Mouse (Mus musculus): ENCODE results near the gene Acadvl. TPM values are rescaled to one million over a fixed set of nuclear protein-coding genes. Genes with fewer than 3 reads are reported as not detected.

Acadvl gene
- polyA plus RNA-seq, 1 experiment: 87.8 TPM

DNA sequence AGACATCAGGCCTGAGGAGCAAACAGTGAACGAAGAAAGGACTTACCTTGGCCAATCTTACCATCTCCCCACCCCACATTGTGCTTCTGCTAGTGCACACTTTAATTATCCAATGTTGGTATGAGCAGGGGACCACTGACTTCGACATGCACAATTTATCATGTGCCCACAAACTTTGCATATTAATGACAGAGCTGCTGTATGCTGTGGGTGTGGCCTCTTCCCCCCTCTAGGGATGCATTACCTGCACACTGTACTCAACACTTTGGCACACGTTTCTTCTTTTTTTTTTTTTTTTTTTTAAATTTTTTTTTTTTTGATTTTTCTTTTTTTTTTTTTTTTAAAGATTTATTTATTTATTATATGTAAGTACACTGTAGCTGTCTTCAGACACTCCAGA is 44.4 kb downstream of the Acadvl start:
- TF ChIP-seq MAX (IDR thresholded peaks at IDR 0.05) (no peak), MYOG (IDR thresholded peaks at IDR 0.05; ENCODE audit: control insufficient read depth, extremely low read depth, insufficient read length) (no peak), MYOD1 (IDR thresholded peaks at IDR 0.05; ENCODE audit: control insufficient read depth, insufficient read length, low read depth) (no peak), USF1 (IDR thresholded peaks at IDR 0.05; ENCODE audit: low read depth) (no peak), CEBPB (IDR thresholded peaks at IDR 0.05; ENCODE audit: low read depth) (no peak), FOSL1 (IDR thresholded peaks at IDR 0.05; ENCODE audit: insufficient read depth, low read length, poor library complexity, severe bottlenecking) (no peak)
- no peak overlapping the region for H3ac ChIP-seq (ENCODE audit: control insufficient read depth, insufficient read length, low read depth)
- H3K36me3 ChIP-seq (ENCODE audit: control insufficient read depth, insufficient read depth): peaks cover 69% of the 10 kb centered on the region
- H3K27me3 ChIP-seq (ENCODE audit: control insufficient read depth, insufficient read depth, insufficient read length): peaks cover 7% of the 10 kb centered on the region
- H3K4me3 ChIP-seq (ENCODE audit: insufficient read depth, poor library complexity, severe bottlenecking): no peak overlapping the region
- H3K79me2 ChIP-seq (ENCODE audit: control insufficient read depth, insufficient read depth): no peaks in the 10 kb centered on the region
- no peaks in the 10 kb centered on the region for H3K79me3 ChIP-seq (ENCODE audit: low read depth)

DNA sequence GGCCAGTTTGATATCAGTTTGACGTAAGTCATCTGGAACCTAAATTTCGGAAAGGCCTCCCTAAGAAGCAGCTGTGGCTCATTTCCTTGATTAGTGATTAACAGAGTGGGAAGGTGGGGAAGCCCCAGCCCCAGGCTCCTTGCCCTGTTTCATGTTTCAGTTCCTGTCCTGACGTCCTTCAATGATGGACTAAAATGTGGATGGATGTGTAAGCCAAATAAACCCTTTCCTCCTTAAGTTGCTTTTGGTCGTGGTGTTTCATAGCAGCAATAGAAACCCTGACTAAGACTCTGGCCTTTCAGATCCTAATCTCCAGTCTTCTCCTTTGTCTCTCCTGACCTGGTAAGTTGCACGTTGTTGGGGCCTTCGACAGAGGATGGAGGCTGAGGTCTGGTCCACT is 45.0 kb downstream of the Acadvl start:
- Histone ChIP-seq H3K79me2 (ENCODE audit: control insufficient read depth, insufficient read depth) (no peaks in the 10 kb centered on the region), H3K79me3 (ENCODE audit: low read depth) (no peaks in the 10 kb centered on the region), H3K4me3 (ENCODE audit: insufficient read depth, poor library complexity, severe bottlenecking) (no peak overlapping the region), H3K36me3 (ENCODE audit: control insufficient read depth, insufficient read depth) (peaks cover 65% of the 10 kb centered on the region), H3ac (ENCODE audit: control insufficient read depth, insufficient read length, low read depth) (no peak overlapping the region), H3K27me3 (ENCODE audit: control insufficient read depth, insufficient read depth, insufficient read length) (peaks cover 10% of the 10 kb centered on the region)
- no peak for TF ChIP-seq CTCF (IDR thresholded peaks at IDR 0.05; ENCODE audit: control insufficient read depth, insufficient read depth, insufficient read length)
- TF ChIP-seq CEBPB (IDR thresholded peaks at IDR 0.05; ENCODE audit: low read depth): no peak
- no peak for TF ChIP-seq MYOG (IDR thresholded peaks at IDR 0.05; ENCODE audit: control insufficient read depth, extremely low read depth, insufficient read length)
- no peak for TF ChIP-seq FOSL1 (IDR thresholded peaks at IDR 0.05; ENCODE audit: insufficient read depth, low read length, poor library complexity, severe bottlenecking)
- no peak for TF ChIP-seq MYOD1 (IDR thresholded peaks at IDR 0.05; ENCODE audit: control insufficient read depth, insufficient read length, low read depth)
- TF ChIP-seq MAX (IDR thresholded peaks at IDR 0.05): no peak
- no peak for TF ChIP-seq USF1 (IDR thresholded peaks at IDR 0.05; ENCODE audit: low read depth)

DNA sequence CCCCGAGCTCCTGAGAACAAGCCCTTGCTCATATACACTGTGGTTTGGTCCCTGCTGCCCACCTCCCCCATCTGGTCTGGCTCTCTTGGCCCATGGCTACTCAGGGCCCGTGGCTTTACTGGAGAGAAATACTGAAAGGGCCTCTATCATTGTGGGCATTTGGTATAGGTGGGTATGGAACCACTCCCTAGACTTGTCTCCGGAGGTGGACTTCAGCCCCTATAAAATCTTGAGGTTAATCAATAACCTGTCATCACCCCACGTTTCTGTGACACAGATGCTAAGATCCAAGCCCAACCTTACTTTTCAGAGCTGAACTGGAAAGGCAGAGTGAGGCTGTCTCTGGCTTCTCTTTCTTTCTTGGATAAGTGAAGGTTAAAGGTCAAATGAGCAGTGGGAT is 46.4 kb downstream of the Acadvl start:
- TF ChIP-seq USF1 (IDR thresholded peaks at IDR 0.05; ENCODE audit: low read depth) (no peak), MYOG (IDR thresholded peaks at IDR 0.05; ENCODE audit: control insufficient read depth, extremely low read depth, insufficient read length) (no peak), CTCF (IDR thresholded peaks at IDR 0.05; ENCODE audit: control insufficient read depth, insufficient read depth, insufficient read length) (no peak), MAX (IDR thresholded peaks at IDR 0.05) (no peak), CEBPB (IDR thresholded peaks at IDR 0.05; ENCODE audit: low read depth) (no peak), MYOD1 (IDR thresholded peaks at IDR 0.05; ENCODE audit: control insufficient read depth, insufficient read length, low read depth) (no peak), FOSL1 (IDR thresholded peaks at IDR 0.05; ENCODE audit: insufficient read depth, low read length, poor library complexity, severe bottlenecking) (no peak)
- peaks cover 17% of the 10 kb centered on the region for H3K27me3 ChIP-seq (ENCODE audit: control insufficient read depth, insufficient read depth, insufficient read length)
- no peak overlapping the region for H3ac ChIP-seq (ENCODE audit: control insufficient read depth, insufficient read length, low read depth)
- no peak overlapping the region for H3K4me3 ChIP-seq (ENCODE audit: insufficient read depth, poor library complexity, severe bottlenecking)
- no peaks in the 10 kb centered on the region for H3K79me3 ChIP-seq (ENCODE audit: low read depth)
- H3K79me2 ChIP-seq (ENCODE audit: control insufficient read depth, insufficient read depth): no peaks in the 10 kb centered on the region
- peaks cover 50% of the 10 kb centered on the region for H3K36me3 ChIP-seq (ENCODE audit: control insufficient read depth, insufficient read depth)

DNA sequence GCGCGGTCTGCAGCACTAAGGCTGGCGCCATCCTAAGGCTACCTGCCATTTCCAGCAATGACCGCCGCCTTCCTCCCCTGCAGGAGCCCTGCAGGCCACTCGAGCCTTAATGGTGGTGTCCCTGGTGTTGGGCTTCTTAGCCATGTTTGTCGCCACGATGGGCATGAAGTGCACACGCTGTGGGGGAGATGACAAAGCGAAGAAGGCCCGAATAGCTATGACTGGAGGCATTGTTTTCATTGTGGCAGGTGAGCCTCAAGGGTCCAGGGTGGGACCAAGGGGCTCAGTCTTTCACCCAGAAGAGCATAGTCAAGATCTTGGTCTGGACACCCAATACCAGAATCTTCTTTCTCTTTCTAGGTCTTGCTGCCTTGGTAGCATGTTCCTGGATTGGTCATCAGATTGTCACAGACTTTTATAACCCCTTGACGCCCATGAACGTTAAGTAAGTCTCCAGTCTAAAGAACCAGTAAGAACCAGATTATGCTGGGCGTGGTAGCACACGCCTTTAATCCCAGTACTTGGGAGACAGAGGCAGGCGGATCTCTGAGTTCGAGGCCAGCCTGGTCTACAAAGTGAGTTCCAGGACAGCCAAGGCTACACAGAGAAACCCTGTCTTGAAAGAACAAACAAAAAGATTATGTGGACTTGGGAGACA is 48.2 kb downstream of the Acadvl start:
- no peak for TF ChIP-seq MYOD1 (IDR thresholded peaks at IDR 0.05; ENCODE audit: control insufficient read depth, insufficient read length, low read depth)
- Histone ChIP-seq H3K4me3 (ENCODE audit: insufficient read depth, poor library complexity, severe bottlenecking) (no peak overlapping the region), H3ac (ENCODE audit: control insufficient read depth, insufficient read length, low read depth) (no peak overlapping the region), H3K79me2 (ENCODE audit: control insufficient read depth, insufficient read depth) (no peaks in the 10 kb centered on the region), H3K79me3 (ENCODE audit: low read depth) (no peaks in the 10 kb centered on the region), H3K36me3 (ENCODE audit: control insufficient read depth, insufficient read depth) (peaks cover 32% of the 10 kb centered on the region), H3K27me3 (ENCODE audit: control insufficient read depth, insufficient read depth, insufficient read length) (peaks cover 24% of the 10 kb centered on the region)

DNA sequence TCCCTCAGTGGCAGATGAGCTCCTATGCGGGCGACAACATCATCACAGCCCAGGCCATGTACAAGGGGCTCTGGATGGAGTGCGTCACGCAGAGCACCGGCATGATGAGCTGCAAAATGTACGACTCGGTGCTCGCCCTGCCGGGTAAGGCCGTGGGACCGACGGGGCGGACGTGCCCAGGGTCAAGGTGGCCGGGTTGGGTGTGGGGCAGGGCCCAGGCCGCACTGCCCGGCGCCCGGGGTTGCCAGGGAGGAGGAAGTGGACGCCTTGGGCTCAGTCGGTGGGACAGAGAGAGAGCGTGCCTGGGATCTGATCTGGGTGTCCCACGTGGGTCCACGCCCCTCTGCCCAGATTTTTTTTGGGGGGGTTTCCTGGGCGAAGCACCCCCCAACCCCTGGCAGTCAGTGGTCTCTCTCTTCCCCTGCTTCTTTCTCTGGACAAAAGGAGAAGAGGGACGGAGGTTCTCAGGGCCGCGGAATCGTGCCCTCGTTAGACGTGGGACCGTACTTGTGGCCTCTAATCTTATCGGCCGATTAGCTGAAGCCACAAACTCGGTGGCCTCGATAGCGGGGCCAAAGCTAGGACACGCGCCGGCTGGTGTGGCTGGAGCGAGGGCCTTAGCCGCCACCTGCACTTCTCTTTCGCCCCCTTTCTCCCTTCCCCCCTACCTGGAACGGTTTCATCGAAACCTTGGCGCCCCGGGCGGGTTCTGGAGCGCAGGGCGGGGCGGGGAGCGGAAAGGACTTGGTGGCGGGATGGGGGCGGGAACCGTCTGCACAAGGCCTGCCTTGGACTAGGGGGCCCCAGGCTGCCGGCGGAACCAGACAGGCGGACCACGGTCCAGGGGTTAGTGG is 49.0 kb downstream of the Acadvl start:
- H3K27me3 ChIP-seq (ENCODE audit: control insufficient read depth, insufficient read depth, insufficient read length): peaks cover 27% of the 10 kb centered on the region
- no peaks in the 10 kb centered on the region for H3K79me2 ChIP-seq (ENCODE audit: control insufficient read depth, insufficient read depth)
- no peak overlapping the region for H3K4me3 ChIP-seq (ENCODE audit: insufficient read depth, poor library complexity, severe bottlenecking)
- H3ac ChIP-seq (ENCODE audit: control insufficient read depth, insufficient read length, low read depth): no peak overlapping the region
- peaks cover 27% of the 10 kb centered on the region for H3K36me3 ChIP-seq (ENCODE audit: control insufficient read depth, insufficient read depth)
- TF ChIP-seq CTCF (IDR thresholded peaks at IDR 0.05; ENCODE audit: control insufficient read depth, insufficient read depth, insufficient read length): no peak
- no peak for TF ChIP-seq USF1 (IDR thresholded peaks at IDR 0.05; ENCODE audit: low read depth)
- no peak for TF ChIP-seq MAX (IDR thresholded peaks at IDR 0.05)
- TF ChIP-seq CEBPB (IDR thresholded peaks at IDR 0.05; ENCODE audit: low read depth): no peak
- no peak for TF ChIP-seq MYOD1 (IDR thresholded peaks at IDR 0.05; ENCODE audit: control insufficient read depth, insufficient read length, low read depth)
- no peak for TF ChIP-seq FOSL1 (IDR thresholded peaks at IDR 0.05; ENCODE audit: insufficient read depth, low read length, poor library complexity, severe bottlenecking)
- no peak for TF ChIP-seq MYOG (IDR thresholded peaks at IDR 0.05; ENCODE audit: control insufficient read depth, extremely low read depth, insufficient read length)
- no peaks in the 10 kb centered on the region for H3K79me3 ChIP-seq (ENCODE audit: low read depth)

Data from C2C12 (cell line).